Mouse (Mus musculus) testis, postnatal 14 days (tissue): ENCODE results near the gene Glcci1.

Experiments used
- DNase-seq: peaks from one replicate; pipeline ENCODE4 v3.0.0; 2021; ENCODE audit warnings: low spot score

Glcci1 gene

GRCm38 (mm10) chr6:8509551-8509950 is at the start of gene Glcci1:
Gene Glcci1, plus strand, starts transcription at chr6:8509600.
- peak; percentile 81 for DNase-seq

DNA sequence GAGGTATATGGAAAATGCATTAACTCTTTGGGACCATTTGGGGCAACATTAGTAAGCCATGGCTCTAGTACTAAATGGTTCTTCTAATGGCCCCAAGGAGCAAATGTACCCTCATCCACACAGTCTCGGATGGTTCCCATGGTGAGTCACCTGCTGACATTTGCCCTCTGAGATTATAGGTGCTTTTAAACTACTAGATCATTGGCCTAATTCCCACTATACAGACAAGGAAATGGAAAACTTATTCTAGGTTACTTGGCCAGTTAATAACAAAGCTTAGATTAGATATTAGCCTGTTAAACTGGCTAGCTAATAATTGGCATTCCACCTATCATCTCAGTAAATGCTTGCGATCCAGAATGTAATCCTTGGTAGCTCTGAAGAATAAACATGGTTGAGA is 47.0 kb upstream of the Glcci1 start:
- DNase-seq: no peak

DNA sequence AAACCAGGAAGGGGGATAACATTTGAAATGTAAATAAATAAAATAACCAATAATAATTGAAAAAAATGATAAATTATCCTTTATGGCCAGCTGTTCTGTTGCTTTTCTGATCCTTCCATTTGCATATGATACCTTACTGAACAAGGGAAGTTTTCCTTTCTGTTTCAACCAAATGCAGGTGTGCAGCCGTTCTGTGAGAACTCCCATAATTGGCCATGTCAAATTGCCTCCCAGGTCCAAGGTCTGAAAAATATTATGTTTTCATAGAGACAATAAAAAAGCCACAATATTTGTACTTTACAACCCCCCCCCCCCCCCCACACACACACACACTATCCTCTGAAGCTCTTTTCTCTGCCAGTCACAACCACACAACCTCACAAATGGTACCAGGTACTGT is 44.0 kb upstream of the Glcci1 start:
- DNase-seq: no peak

GRCm38 (mm10) chr6:8465985-8466384 is 43.4 kb upstream of the Glcci1 start:
- DNase-seq: no peak

DNA sequence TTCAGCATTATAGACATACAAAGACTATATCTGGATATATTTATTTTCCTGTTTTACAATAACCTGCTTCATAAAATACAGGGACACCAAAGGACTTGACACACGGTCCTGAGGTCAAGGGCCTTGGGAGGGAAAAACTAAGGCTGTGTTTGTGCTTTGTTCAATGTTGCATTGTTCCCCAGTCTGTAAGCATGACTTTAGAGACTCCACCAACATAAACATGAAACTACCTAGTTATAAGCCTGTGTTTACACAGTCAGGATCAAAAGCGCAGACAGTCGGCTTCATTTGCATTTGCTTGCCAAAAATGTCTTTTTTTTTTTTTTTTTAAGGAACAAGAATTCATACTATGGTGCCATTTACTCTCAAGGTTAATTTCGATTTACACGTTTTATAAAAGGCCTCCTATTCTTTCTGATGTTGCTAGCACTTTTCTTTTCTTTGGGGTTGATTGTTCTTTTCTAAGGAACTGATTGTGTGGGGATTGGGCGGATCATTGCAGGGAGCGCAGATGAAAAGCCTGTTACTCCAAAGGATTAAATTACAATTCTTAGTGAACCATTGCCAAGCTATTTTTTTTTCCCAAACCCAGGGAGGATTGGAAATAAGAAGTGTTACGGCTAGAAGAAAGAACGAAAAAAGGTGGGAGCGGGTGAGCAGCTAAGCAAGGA is 41.6 kb upstream of the Glcci1 start:
- DNase-seq: no peak

DNA sequence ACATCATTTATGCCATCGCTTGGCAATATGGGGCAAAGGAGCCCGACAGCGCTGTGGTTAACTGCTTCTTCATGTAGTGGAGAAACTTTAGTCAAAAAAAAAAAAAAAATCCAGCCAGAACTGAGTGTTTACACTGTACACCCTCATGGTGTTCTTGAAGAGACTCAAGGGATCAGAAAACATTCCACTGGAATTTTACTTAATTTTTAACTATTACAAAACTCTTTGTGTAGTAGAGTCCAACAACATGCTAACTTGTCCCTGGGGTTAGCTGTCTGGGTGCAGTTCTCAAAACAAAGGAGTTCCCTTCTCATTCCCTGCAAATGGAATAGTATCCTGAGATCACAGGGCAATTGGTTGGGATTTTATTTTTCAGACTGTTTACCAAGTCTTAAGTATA is 39.5 kb upstream of the Glcci1 start:
- DNase-seq: no peak

DNA sequence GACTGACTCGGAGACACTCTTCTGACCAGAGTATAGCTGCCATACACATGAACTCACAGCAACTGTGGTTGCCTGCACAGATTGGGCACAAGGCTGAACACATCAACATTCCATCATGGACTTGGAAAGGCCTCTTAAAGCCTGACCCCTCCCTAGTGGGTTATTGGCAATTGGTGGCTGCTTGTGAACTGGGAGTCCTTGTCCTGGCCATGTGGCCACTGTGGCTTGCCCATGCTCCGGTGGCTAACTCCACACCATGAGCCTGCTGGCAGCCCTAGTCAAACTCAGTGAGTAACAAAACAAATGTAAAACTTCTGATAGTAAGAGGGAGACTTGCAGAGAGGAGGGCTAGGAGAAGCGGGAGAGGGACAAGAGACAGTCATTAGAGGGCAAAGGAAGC is 37.3 kb upstream of the Glcci1 start:
- no peak for DNase-seq

- DNase-seq: no peak
Measured at GRCm38 (mm10) chr6:8472915-8473314, 36.5 kb upstream of the Glcci1 start.

- DNase-seq: peak; percentile 69
Measured at GRCm38 (mm10) chr6:8473498-8473897, 35.9 kb upstream of the Glcci1 start.

DNA sequence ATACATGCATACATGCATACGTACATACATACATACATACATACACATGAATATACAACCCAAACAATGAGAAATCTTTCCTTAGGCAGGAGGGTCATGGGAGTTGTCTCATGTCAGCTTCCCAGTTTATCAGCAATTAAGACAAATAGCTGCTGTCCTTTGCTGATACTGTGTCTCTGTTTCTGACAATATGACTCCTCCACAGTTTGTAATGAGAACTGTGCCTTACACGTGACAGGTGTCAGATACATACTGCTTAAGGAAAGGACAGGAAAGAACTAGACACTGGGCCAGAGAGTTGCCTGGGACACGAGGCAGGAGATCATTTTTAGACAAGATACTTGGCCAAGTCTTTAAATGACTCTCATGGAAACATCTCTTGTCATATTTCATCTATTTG is 35.1 kb upstream of the Glcci1 start:
- peak; percentile 22 for DNase-seq

- no peak for DNase-seq
Measured at GRCm38 (mm10) chr6:8474820-8475219, 34.6 kb upstream of the Glcci1 start.

DNA sequence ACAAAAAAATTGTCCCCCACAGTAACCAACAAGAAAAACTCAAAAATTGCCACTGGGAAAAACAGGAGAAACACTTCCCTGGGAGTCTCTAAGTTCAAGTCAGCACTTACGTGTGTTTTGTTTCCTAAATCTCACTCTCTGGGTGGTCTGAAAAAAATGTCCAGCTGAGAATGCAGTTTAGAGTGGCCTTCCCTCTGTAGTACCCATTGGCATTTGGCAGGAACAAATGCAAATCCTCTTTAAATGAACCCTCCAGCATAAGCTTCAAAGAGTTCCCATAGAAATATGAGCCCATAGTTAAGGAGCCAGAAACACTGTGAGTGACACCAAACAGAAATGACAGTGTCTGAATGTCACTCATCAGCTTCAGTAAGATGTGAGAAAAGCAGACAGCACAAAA is 30.2 kb upstream of the Glcci1 start:
- no peak for DNase-seq

DNA sequence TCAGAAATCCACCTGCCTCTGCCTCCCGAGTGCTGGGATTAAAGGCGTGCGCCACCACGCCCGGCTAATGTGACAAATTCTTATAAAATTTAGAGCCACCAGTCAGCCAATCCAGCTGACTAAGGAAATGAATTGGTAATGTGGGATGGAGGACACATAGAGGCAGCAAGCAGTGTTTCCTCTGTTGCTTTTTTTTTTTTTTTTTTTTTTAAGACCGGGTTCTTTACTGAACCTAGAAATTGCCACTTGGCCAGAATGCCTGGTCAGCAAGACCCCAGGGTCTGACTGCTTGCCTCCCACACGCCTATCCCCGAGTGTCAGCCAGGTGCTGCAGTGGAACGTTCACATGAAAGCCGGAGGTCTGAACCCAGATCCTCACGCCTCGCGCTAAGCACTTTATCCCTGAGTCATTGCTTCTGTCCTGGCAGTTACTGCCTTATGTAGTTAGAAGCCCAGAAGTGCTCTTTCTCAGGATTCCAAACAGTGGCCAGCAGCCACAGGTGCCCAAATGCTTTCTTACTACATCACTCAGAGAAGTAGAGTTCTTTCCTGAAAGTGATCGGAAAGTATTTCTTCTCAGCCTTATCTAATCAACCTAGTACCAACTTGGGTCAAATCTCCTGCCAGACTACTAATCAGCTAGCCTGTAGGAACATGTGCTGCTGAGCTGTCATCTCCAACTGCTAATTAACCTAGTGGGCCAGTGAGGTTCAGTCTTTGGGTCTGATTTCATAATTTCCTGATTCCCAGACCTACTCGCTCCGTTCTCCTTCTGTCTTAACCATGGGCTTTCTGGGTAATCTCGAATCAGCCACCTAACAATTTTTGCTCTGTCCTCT is 24.7 kb upstream of the Glcci1 start:
- DNase-seq: no peak

DNA sequence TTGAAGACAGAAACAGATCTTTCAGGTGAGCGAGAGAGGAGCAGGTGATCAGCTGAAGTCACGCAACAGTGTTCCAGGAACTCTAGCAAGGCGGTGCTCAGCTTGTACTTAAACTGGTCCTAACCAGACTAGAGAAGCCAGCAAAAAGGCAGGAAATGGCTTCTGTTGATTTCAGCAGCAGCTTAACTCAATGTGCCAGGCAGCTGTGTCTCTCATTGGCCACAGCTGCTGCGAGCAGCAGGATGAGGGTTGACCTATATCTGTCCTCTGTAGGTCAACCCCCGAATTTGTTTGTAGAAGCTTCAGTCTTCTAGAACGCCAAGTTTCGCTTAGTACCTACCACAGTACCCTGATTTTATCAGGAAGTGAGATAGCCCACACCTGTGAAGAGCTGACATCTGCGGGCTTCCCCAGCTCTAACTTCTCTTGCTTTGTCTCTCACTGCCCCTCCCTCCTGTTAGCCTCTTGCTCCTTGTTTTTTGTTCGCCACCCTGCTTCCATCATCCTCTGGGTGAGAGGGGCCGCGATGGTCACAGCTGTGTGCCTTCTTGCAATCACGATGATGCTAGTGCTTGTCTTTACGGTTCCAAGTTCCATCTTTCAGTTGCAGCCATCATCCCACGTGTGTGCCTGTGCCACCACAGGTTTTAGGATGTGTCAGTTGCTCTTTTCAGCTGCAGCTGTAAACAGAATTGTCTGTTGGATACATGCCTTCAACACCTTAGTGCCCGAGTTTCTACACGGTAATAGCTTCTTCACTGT is 23.8 kb upstream of the Glcci1 start:
- no peak for DNase-seq

DNA sequence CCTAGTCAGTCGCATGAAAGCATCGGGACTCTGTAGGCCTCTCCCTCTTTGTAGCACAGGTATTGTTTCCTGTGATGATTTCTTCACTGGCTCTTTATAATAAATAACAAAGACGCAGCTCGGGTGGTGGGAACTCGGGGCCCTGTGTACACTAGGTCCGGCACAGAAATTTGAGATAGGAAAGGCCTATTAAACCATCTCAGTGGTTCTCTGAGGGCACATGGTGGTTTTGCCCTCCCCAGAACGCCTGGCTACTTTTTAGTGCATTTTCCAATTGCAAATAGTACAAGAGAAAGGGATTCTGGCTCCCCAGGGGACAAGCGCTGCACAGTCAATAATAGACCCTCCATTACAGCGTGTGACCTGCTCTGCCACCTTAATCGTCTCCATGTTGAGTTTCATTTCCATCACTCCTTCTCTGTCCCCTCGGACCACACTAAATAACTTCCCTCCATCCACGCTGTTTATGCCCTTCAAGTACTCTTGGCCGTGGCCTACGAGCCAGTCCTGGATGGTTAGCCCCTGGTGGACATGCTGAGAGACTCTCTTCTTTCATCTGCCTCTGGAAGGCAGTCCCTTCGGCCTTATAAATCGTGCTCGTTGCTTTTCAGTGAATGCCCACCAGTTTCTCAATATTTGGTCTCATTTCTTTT is 22.9 kb upstream of the Glcci1 start:
- no peak for DNase-seq

DNA sequence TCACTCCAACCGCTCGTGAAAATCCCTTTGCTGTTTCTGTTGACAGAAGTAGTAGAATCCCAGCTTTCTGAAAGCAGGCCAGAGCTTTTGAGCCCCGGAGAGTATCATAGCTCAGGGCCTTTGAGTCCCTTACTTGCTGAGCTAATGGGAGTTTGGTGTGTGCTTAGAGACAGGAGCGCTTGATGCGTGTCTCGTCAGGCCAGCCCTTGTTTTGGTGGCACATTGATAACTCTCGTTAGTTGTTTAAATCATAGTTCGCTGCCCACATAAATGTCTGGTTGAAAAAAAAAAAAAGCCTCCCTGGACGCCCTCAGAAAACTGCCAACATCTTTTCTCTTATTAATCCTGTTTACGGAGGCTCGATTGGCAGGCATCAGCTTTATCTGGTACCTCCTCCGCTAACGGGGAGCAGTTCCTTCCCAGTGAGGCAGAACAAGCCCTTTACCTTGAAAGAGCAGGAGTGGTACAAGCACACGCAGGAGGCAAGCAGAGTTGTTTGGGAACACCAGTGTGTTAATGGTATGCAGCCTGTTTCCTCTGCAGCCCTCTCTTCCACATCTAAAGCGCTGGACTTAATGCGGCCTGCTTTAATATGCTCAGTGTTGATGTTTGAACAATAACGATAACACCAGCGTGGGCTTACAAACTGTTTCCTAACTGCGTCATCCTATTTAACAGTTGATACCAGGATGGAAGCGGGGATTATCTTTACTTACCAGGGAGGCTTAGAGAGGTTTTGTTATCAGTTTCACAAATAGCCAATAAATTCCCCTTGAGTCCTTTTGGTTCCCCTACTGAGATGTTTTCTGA is 22.2 kb upstream of the Glcci1 start:
- no peak for DNase-seq

GRCm38 (mm10) chr6:8488249-8488648 is 21.2 kb upstream of the Glcci1 start:
- no peak for DNase-seq

- no peak for DNase-seq
Measured at GRCm38 (mm10) chr6:8489266-8489665, 20.1 kb upstream of the Glcci1 start.

DNA sequence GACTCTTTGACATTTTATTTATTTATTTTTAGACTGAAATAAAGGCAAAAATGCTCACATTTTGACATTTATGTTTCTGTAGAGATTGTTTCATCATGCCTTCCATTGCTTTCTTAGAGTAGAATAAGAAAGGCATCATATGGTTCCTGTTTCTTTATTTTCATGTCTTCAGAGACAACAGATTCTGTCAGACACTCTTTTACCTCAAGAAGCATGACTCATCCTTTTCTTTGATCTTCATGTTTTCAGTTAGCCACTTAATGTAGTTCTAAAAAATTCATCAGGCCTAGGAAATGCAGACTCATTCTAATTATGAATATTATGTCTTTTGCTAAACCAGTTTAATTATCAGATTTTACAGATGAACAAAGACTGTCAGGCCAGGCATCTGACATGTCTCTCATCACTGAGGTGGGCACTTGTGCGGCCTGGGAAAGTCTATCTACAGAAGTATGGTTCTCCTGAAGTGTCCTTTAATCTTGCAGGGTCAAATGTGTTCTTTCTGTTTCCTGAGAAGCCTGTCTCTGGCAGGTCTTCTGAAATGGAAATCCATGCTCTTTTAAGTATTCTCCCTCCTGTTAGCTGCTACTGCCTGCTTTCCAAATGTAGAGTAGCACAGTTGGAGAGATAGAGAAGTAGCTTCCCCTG is 19.3 kb upstream of the Glcci1 start:
- no peak for DNase-seq

GRCm38 (mm10) chr6:8492248-8492647 is 17.2 kb upstream of the Glcci1 start:
- DNase-seq: no peak
